Mouse (Mus musculus) midbrain, embryonic 15.5 days (tissue): ENCODE results near the gene Pus7l. TPM values are rescaled to one million over a fixed set of nuclear protein-coding genes. Genes with fewer than 3 reads are reported as not detected.

ENCODE experiments used
- ATAC-seq: fragments of 200-750 bp; cut with Nextera tagmentation; replicated peaks from 2 replicates; pipeline ENCODE4 v1.8.0; 2017; ENCODE audit warnings: moderate TSS enrichment
- H3K27ac ChIP-seq: fragments of 300-500 bp; sonication (generic); 2 replicates; pipeline ENCODE4 v1.5.1; 2015; ENCODE audit warnings: mild to moderate bottlenecking, inconsistent platforms
- H3K27me3 ChIP-seq: fragments of 300-500 bp; sonication (generic); replicated peaks from 2 replicates; pipeline ENCODE4 v1.6.1; 2015; ENCODE audit warnings: inconsistent platforms
- H3K36me3 ChIP-seq: fragments of 300-500 bp; sonication (generic); replicated peaks from 2 replicates; pipeline ENCODE4 v1.6.1; 2015; ENCODE audit warnings: inconsistent platforms
- H3K4me1 ChIP-seq: fragments of 300-500 bp; sonication (generic); 2 replicates; pipeline ENCODE4 v1.6.1; 2015; ENCODE audit warnings: inconsistent platforms
- H3K4me2 ChIP-seq: fragments of 300-500 bp; sonication (generic); 2 replicates; pipeline ENCODE4 v1.6.1; 2015; ENCODE audit warnings: inconsistent platforms, mild to moderate bottlenecking, moderate library complexity
- H3K4me3 ChIP-seq: fragments of 300-500 bp; sonication (generic); 2 replicates; pipeline ENCODE4 v1.5.1; 2015; ENCODE audit warnings: mild to moderate bottlenecking, inconsistent platforms
- H3K9ac ChIP-seq: fragments of 300-500 bp; sonication (generic); 2 replicates; pipeline ENCODE4 v1.6.1; 2015; ENCODE audit warnings: mild to moderate bottlenecking, inconsistent platforms
- H3K9me3 ChIP-seq: fragments of 300-500 bp; sonication (generic); 2 replicates; pipeline ENCODE4 v1.6.1; 2016; ENCODE audit warnings: inconsistent platforms
- WGBS: fragments of 180-500 bp; shearing (Covaris S2); methylation state at CpG from one replicate; pipeline ENCODE4 v1.1.7; 2015; ENCODE audit warnings: mixed read lengths; 5-methylcytosine and 5-hydroxymethylcytosine counted together
- polyA plus RNA-seq: library from polyadenylated mRNA; unstranded; fragments of >200 nt; fragmentation: Nextera tagmentation; extraction: Ambion mirVana; gene quantifications from 2 replicates; pipeline ENCODE4 v1.2.1, GENCODE M21; 2015

The Pus7l gene
- polyA plus RNA-seq, 1 experiment from 2014 or later = 5.2 TPM

DNA sequence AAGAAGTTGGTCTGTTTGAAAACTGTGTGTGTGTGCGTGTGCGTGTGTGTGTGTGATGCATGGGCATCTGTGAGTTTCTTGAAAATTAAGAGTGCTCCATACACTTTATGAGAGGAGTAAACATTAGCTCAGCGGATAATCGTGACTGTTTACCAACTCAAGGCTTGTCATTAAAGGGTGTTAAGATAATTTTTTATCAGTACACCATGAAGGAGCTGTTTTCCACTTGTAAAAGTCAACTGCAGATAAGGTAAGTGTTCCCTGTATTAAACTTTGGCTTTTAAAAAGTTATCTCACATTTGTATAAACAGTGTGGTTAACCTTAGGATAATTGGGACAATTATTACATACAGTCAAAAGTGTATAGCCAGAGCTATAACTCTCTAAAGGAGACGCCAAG lies 11.0 kb downstream of the Pus7l start:
- WGBS = 94% methylated on average over 5 of the region's 5 CpGs
- Histone ChIP-seq H3K9ac (no peak overlapping the region), H3K9me3 (no peaks in the 10 kb centered on the region), H3K4me1 (no peaks in the 10 kb centered on the region), H3K4me3 (no peak overlapping the region), H3K27ac (no peak overlapping the region), H3K36me3 (no peaks in the 10 kb centered on the region), H3K4me2 (no peak overlapping the region), H3K27me3 (no peaks in the 10 kb centered on the region)
- no peak for ATAC-seq

- Histone ChIP-seq H3K9ac (no peak overlapping the region), H3K27me3 (no peaks in the 10 kb centered on the region), H3K4me3 (no peak overlapping the region), H3K4me1 (no peaks in the 10 kb centered on the region), H3K36me3 (no peaks in the 10 kb centered on the region), H3K9me3 (no peaks in the 10 kb centered on the region), H3K4me2 (no peak overlapping the region), H3K27ac (no peak overlapping the region)
- no peak for ATAC-seq
- 90% methylated on average over 3 of the region's 3 CpGs for WGBS
Measured at GRCm38 (mm10) chr15:94530519-94530918, 12.8 kb downstream of the Pus7l start.

DNA sequence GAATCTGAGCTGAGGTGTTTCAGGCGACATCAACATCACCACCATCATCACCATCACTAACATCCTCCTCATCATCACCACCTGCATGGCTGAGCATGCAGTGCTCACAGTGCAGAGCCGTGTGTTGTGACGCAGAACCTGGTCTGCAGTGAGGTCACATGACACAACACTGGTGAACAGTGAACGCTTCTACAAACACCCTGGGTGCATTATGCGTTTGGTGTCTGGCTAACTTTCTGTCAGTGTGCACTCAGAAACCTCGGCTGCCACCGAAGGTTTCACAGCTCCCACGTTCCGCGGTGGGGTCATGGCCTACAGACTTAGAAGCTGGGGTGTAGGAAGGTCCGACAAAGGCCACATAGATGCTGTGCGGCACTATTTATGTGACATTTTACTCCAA lies 18.4 kb downstream of the Pus7l start:
- Histone ChIP-seq H3K36me3 (no peaks in the 10 kb centered on the region), H3K9ac (no peak overlapping the region), H3K4me3 (no peak overlapping the region), H3K27ac (no peak overlapping the region), H3K4me1 (no peaks in the 10 kb centered on the region), H3K4me2 (no peak overlapping the region), H3K9me3 (no peaks in the 10 kb centered on the region), H3K27me3 (no peaks in the 10 kb centered on the region)
- WGBS = 83% methylated on average over 12 of the region's 12 CpGs
- ATAC-seq = no peak

- no peak overlapping the region for H3K27ac ChIP-seq
- H3K27me3 ChIP-seq = no peaks in the 10 kb centered on the region
- no peaks in the 10 kb centered on the region for H3K9me3 ChIP-seq
- no peaks in the 10 kb centered on the region for H3K4me1 ChIP-seq
- H3K4me2 ChIP-seq = no peak overlapping the region
- H3K36me3 ChIP-seq = no peaks in the 10 kb centered on the region
- ATAC-seq = no peak
- no peak overlapping the region for H3K9ac ChIP-seq
- 86% methylated on average over 28 of the region's 28 CpGs for WGBS
- H3K4me3 ChIP-seq = no peak overlapping the region
Measured at GRCm38 (mm10) chr15:94523251-94523650, 20.1 kb downstream of the Pus7l start.

GRCm38 (mm10) chr15:94520959-94521358 lies 22.4 kb downstream of the Pus7l start:
- no peaks in the 10 kb centered on the region for H3K9me3 ChIP-seq
- H3K9ac ChIP-seq = no peak overlapping the region
- no peak overlapping the region for H3K4me3 ChIP-seq
- no peak overlapping the region for H3K4me2 ChIP-seq
- H3K4me1 ChIP-seq = no peaks in the 10 kb centered on the region
- no peaks in the 10 kb centered on the region for H3K27me3 ChIP-seq
- 76% methylated on average over 5 of the region's 5 CpGs for WGBS
- no peaks in the 10 kb centered on the region for H3K36me3 ChIP-seq
- no peak for ATAC-seq
- H3K27ac ChIP-seq = no peak overlapping the region

GRCm38 (mm10) chr15:94520205-94520900 lies 23.0 kb downstream of the Pus7l start:
- Histone ChIP-seq H3K27ac (no peak overlapping the region), H3K4me3 (no peak overlapping the region), H3K4me2 (no peak overlapping the region), H3K27me3 (no peaks in the 10 kb centered on the region), H3K36me3 (no peaks in the 10 kb centered on the region), H3K9ac (no peak overlapping the region), H3K9me3 (no peaks in the 10 kb centered on the region), H3K4me1 (no peaks in the 10 kb centered on the region)
- ATAC-seq = 0 out of 2 replicates have a peak, but pooled peaks have one; percentile 63
- 45% methylated on average over 9 of the region's 9 CpGs for WGBS

GRCm38 (mm10) chr15:94517913-94518491 lies 25.3 kb downstream of the Pus7l start:
- Histone ChIP-seq H3K4me1 (no peaks in the 10 kb centered on the region), H3K27ac (no peak overlapping the region), H3K9me3 (no peaks in the 10 kb centered on the region), H3K36me3 (no peaks in the 10 kb centered on the region), H3K4me2 (no peak overlapping the region), H3K9ac (no peak overlapping the region), H3K27me3 (no peaks in the 10 kb centered on the region), H3K4me3 (no peak overlapping the region)
- ATAC-seq = no peak
- 76% methylated on average over 16 of the region's 16 CpGs for WGBS

GRCm38 (mm10) chr15:94503451-94504215 lies 39.7 kb downstream of the Pus7l start:
- WGBS = 63% methylated on average over 12 of the region's 12 CpGs
- H3K4me2 ChIP-seq = no peak overlapping the region
- no peaks in the 10 kb centered on the region for H3K9me3 ChIP-seq
- H3K27me3 ChIP-seq = no peaks in the 10 kb centered on the region
- no peaks in the 10 kb centered on the region for H3K4me1 ChIP-seq
- H3K9ac ChIP-seq = no peak overlapping the region
- no peak overlapping the region for H3K4me3 ChIP-seq
- ATAC-seq = no peak
- no peaks in the 10 kb centered on the region for H3K36me3 ChIP-seq
- no peak overlapping the region for H3K27ac ChIP-seq

DNA sequence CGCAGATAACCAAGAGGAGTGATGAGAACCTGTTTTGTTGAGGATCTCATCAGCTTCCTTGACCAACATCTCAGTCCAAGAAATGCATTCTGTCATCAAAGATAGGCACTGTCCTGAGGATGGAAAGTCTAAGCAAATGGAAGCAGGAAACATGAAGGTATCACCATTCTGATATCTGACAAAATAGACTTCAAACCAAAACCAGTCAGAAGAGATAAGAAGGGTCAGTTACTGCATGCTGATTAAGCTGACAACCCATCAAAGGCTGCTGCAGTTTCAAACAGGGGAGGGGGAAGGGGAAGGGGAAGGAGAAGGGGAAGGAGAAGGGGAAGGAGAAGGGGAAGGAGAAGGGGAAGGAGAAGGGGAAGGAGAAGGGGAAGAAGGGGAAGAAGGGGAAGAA lies 44.1 kb downstream of the Pus7l start:
- ATAC-seq = no peak
- no peaks in the 10 kb centered on the region for H3K36me3 ChIP-seq
- no peak overlapping the region for H3K9ac ChIP-seq
- no peak overlapping the region for H3K27ac ChIP-seq
- H3K4me3 ChIP-seq = no peak overlapping the region
- WGBS = 85% methylated on average over 1 of the region's 1 CpGs
- no peaks in the 10 kb centered on the region for H3K9me3 ChIP-seq
- no peak overlapping the region for H3K4me2 ChIP-seq
- H3K4me1 ChIP-seq = no peaks in the 10 kb centered on the region
- H3K27me3 ChIP-seq = no peaks in the 10 kb centered on the region

GRCm38 (mm10) chr15:94495936-94496335 lies 47.4 kb downstream of the Pus7l start:
- no peak overlapping the region for H3K4me2 ChIP-seq
- no peak overlapping the region for H3K27ac ChIP-seq
- H3K27me3 ChIP-seq = no peaks in the 10 kb centered on the region
- no peaks in the 10 kb centered on the region for H3K4me1 ChIP-seq
- no peak overlapping the region for H3K4me3 ChIP-seq
- H3K36me3 ChIP-seq = no peaks in the 10 kb centered on the region
- no peak overlapping the region for H3K9ac ChIP-seq
- no peak for ATAC-seq
- no peaks in the 10 kb centered on the region for H3K9me3 ChIP-seq
- WGBS = 73% methylated on average over 10 of the region's 10 CpGs

GRCm38 (mm10) chr15:94494445-94494844 lies 48.9 kb downstream of the Pus7l start:
- WGBS = 100% methylated on average over 1 of the region's 1 CpGs
- H3K9ac ChIP-seq = no peak overlapping the region
- no peaks in the 10 kb centered on the region for H3K4me1 ChIP-seq
- H3K4me3 ChIP-seq = no peak overlapping the region
- no peak overlapping the region for H3K27ac ChIP-seq
- no peak overlapping the region for H3K4me2 ChIP-seq
- no peaks in the 10 kb centered on the region for H3K27me3 ChIP-seq
- no peaks in the 10 kb centered on the region for H3K9me3 ChIP-seq
- ATAC-seq = no peak
- no peaks in the 10 kb centered on the region for H3K36me3 ChIP-seq

DNA sequence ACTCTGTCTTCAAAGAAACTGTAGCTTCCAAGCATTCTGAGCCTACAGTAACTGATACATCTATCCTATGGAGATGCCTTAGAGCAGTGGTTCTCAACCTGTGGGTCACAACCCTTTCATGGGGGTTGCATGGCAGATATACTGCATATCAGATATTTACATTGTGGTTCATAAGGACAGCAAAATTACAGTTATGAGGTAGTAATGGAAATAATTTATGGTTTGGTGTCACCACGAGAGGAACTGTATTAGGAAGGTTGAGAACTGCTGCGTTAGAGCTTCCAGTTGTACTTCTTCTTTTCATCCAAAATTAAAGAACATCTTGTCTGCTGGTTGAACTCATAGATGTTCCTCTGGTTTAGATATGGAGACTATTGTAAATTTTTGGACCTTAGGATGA lies 53.9 kb downstream of the Pus7l start:
- H3K9me3 ChIP-seq = no peaks in the 10 kb centered on the region
- H3K36me3 ChIP-seq = no peaks in the 10 kb centered on the region
- H3K4me1 ChIP-seq = no peaks in the 10 kb centered on the region
- no peak overlapping the region for H3K9ac ChIP-seq
- no peak for ATAC-seq
- WGBS = 94% methylated on average over 2 of the region's 2 CpGs
- no peak overlapping the region for H3K27ac ChIP-seq
- no peak overlapping the region for H3K4me2 ChIP-seq
- H3K4me3 ChIP-seq = no peak overlapping the region
- no peaks in the 10 kb centered on the region for H3K27me3 ChIP-seq
